Mouse (Mus musculus): Measurements from ENCODE around the gene Cd28. TPM values are rescaled to one million over a fixed set of nuclear protein-coding genes. Genes with fewer than 3 reads are reported as not detected.

The Cd28 gene
- total and polyA plus RNA-seq, 3 experiments: 1.0 to 4.4 (median 1.8) TPM

GRCm38 (mm10) chr1:60803128-60803824 is 86.7 kb downstream of the Cd28 start:
- H3K79me2 ChIP-seq (replicated peaks; ENCODE audit: control insufficient read depth, extremely low read depth, insufficient read depth, poor library complexity, severe bottlenecking): peaks cover 11% of the 10 kb centered on the region
- DNase-seq (ENCODE audit: extremely low read depth): no peak
- H3K9ac ChIP-seq (ENCODE audit: insufficient read depth, low read depth): peak overlapping the region; percentile 43
- no peaks in the 10 kb centered on the region for H3K27me3 ChIP-seq (replicated peaks)
- peaks cover 37 to 81% of the 10 kb centered on the region in 2 experiments for H3K4me1 ChIP-seq (ENCODE audit: control insufficient read depth in 1 of 2, insufficient read depth in 2 of 2)
- TF ChIP-seq BHLHE40 (IDR thresholded peaks at IDR 0.05; ENCODE audit: low read depth, low read length) (peak; percentile 96), MYC (IDR thresholded peaks at IDR 0.05; ENCODE audit: low read depth, low read length) (0 out of 2 replicates have a peak, but pooled peaks have one; percentile 39), TCF12 (IDR thresholded peaks at IDR 0.05; ENCODE audit: low read depth, low read length) (no peak)
- no peak overlapping the region for H3K4me2 ChIP-seq (ENCODE audit: insufficient read depth, low read depth, poor library complexity, severe bottlenecking)
- peak overlapping the region; percentile 76 for H3K27ac ChIP-seq (ENCODE audit: insufficient read depth, low read depth)
- dilution Hi-C loops (cut with MboI; ENCODE audit: extremely low pct_ligation_motif_present, extremely low pct_unique_long_range_greater_than_20kb, low sequenced_read_pairs) (no loop called here), in situ Hi-C loops (cut with MboI; ENCODE audit: low pct_ligation_motif_present, low pct_unique_long_range_greater_than_20kb, low sequenced_read_pairs) (loop anchor here (25.0 kb wide), 1 partner anchor 241 kb away; the partner anchor contains the start of gene Raph1)
- H3K4me3 ChIP-seq (replicated peaks in 1 of 3; ENCODE audit: low read depth in 2 of 3, low read length in 2 of 3, poor library complexity in 1 of 3): no peak overlapping the region
- H3K36me3 ChIP-seq (replicated peaks in 1 of 2; ENCODE audit: control insufficient read depth in 1 of 2, insufficient read depth in 1 of 2, low read length in 1 of 2): peaks cover 0 to 2% of the 10 kb centered on the region in 2 experiments
- no peaks in the 10 kb centered on the region for H3K9me3 ChIP-seq (replicated peaks; ENCODE audit: low read length)

GRCm38 (mm10) chr1:60803825-60804696 is 87.5 kb downstream of the Cd28 start:
- DNase-seq (ENCODE audit: extremely low read depth): no peak
- in situ Hi-C loops (cut with MboI; ENCODE audit: low pct_ligation_motif_present, low pct_unique_long_range_greater_than_20kb, low sequenced_read_pairs): loop anchor here (25.0 kb wide), 1 partner anchor 242 kb away; the partner anchor contains the start of gene Raph1
- dilution Hi-C loops (cut with MboI; ENCODE audit: extremely low pct_ligation_motif_present, extremely low pct_unique_long_range_greater_than_20kb, low sequenced_read_pairs): no loop called here
- Histone ChIP-seq H3K4me3 (replicated peaks in 1 of 3; ENCODE audit: low read depth in 2 of 3, low read length in 2 of 3, poor library complexity in 1 of 3) (no peak overlapping the region), H3K9ac (ENCODE audit: insufficient read depth, low read depth) (no peak overlapping the region), H3K36me3 (replicated peaks in 1 of 2; ENCODE audit: control insufficient read depth in 1 of 2, insufficient read depth in 1 of 2, low read length in 1 of 2) (peaks cover 0 to 2% of the 10 kb centered on the region in 2 experiments), H3K79me2 (replicated peaks; ENCODE audit: control insufficient read depth, extremely low read depth, insufficient read depth, poor library complexity, severe bottlenecking) (peaks cover 17% of the 10 kb centered on the region), H3K9me3 (replicated peaks; ENCODE audit: low read length) (no peaks in the 10 kb centered on the region), H3K4me1 (ENCODE audit: control insufficient read depth in 1 of 2, insufficient read depth in 2 of 2) (peaks cover 33 to 74% of the 10 kb centered on the region in 2 experiments), H3K4me2 (ENCODE audit: insufficient read depth, low read depth, poor library complexity, severe bottlenecking) (no peak overlapping the region), H3K27me3 (replicated peaks) (no peaks in the 10 kb centered on the region), H3K27ac (ENCODE audit: insufficient read depth, low read depth) (peak overlapping the region; percentile 99)
- TF ChIP-seq CHD1 (IDR thresholded peaks at IDR 0.05; ENCODE audit: low read depth, low read length) (0 out of 2 replicates have a peak, but pooled peaks have one; percentile 58), MAFK (IDR thresholded peaks at IDR 0.05; ENCODE audit: insufficient replicate concordance, low read length) (no peak), BHLHE40 (IDR thresholded peaks at IDR 0.05; ENCODE audit: low read depth, low read length) (0 out of 2 replicates have a peak, but pooled peaks have one; percentile 13), JUN (IDR thresholded peaks at IDR 0.05; ENCODE audit: insufficient read depth, low read depth, low read length) (no peak), EP300 (IDR thresholded peaks at IDR 0.05; ENCODE audit: low read length) (0 out of 2 replicates have a peak, but pooled peaks have one; percentile 27), SMC3 (IDR thresholded peaks at IDR 0.05; ENCODE audit: low read depth, low read length) (no peak), E2F4 (IDR thresholded peaks at IDR 0.05; ENCODE audit: insufficient replicate concordance, low read depth, low read length) (no peak), USF1 (IDR thresholded peaks at IDR 0.05; ENCODE audit: low read depth, low read length) (no peak), ZNF384 (IDR thresholded peaks at IDR 0.05; ENCODE audit: low read depth, low read length) (no peak)
